Mouse (Mus musculus) limb, embryonic 14.5 days (tissue): ENCODE measurements around the gene Gpt2. TPM values are rescaled to one million over a fixed set of nuclear protein-coding genes. Genes with fewer than 3 reads are reported as not detected.

ENCODE experiments used
- ATAC-seq: fragments of 200-750 bp; cut with Nextera tagmentation; 2 replicates; pipeline ENCODE4 v1.8.0; 2017; ENCODE audit warnings: low read depth, moderate number of reproducible peaks, moderate TSS enrichment; ENCODE audit not compliant: low FRiP score
- DNase-seq: peaks from one replicate; pipeline ENCODE4 v3.0.0-alpha.2; 2015; ENCODE audit warnings: low spot score
- H3K27ac ChIP-seq: fragments of 300-500 bp; sonication (generic); replicated peaks from 2 replicates; pipeline ENCODE4 v1.5.1; 2014; ENCODE audit warnings: low read depth, mild to moderate bottlenecking, low read length, moderate library complexity, mixed read lengths
- H3K27me3 ChIP-seq: fragments of 300-500 bp; sonication (generic); 2 replicates; pipeline ENCODE4 v1.6.1; 2014; ENCODE audit warnings: low read length, mixed read lengths; ENCODE audit not compliant: control insufficient read depth, insufficient read depth
- H3K36me3 ChIP-seq: fragments of 300-500 bp; sonication (generic); 2 replicates; pipeline ENCODE4 v1.6.1; 2014; ENCODE audit warnings: mild to moderate bottlenecking, low read length, moderate library complexity, mixed read lengths; ENCODE audit not compliant: control insufficient read depth, insufficient read depth
- H3K4me1 ChIP-seq: fragments of 300-500 bp; sonication (generic); 2 replicates; pipeline ENCODE4 v1.6.1; 2014; ENCODE audit warnings: antibody characterized with exemption, low read length, mixed read lengths; ENCODE audit not compliant: control insufficient read depth, insufficient read depth
- H3K4me2 ChIP-seq: fragments of 300-500 bp; sonication (generic); replicated peaks from 2 replicates; pipeline ENCODE4 v1.6.1; 2014; ENCODE audit warnings: low read depth, mild to moderate bottlenecking, low read length, moderate library complexity; ENCODE audit not compliant: severe bottlenecking
- H3K4me3 ChIP-seq: fragments of 300-500 bp; sonication (generic); replicated peaks from 2 replicates; pipeline ENCODE4 v1.5.1; 2014; ENCODE audit warnings: low read length
- H3K9ac ChIP-seq: fragments of 300-500 bp; sonication (generic); 2 replicates; pipeline ENCODE4 v1.6.1; 2014; ENCODE audit warnings: mild to moderate bottlenecking, low read depth, low read length, moderate library complexity; ENCODE audit not compliant: severe bottlenecking
- H3K9me3 ChIP-seq: fragments of 300-500 bp; sonication (generic); 2 replicates; pipeline ENCODE4 v1.6.1; 2016; ENCODE audit warnings: low read length; ENCODE audit not compliant: control insufficient read depth
- POLR2A ChIP-seq: fragments of 200-500 bp; IDR thresholded peaks from 2 replicates; pipeline ENCODE4 v1.8.0; 2012; ENCODE audit warnings: inconsistent platforms, mild to moderate bottlenecking, moderate library complexity, borderline replicate concordance; ENCODE audit not compliant: insufficient read depth, insufficient read length; ENCODE audit errors: extremely low read depth
- WGBS: fragments of 180-500 bp; shearing (Covaris S2); extraction: QIAGEN DNeasy Blood & Tissue Kit; methylation state at CpG from one replicate; pipeline ENCODE4 v1.1.7; 2014; 5-methylcytosine and 5-hydroxymethylcytosine counted together
- polyA plus RNA-seq, 2 experiments: library from polyadenylated mRNA; depleted of rRNA in 1 of 2; stranded (reverse) in 1 of 2; unstranded in 1 of 2; fragments of >200 nt; fragmentation: Nextera tagmentation in 1 of 2; extraction: Ambion mirVana in 1 of 2; gene quantifications; 2 replicates each; pipeline versions ENCODE4 v1.2.1 to v1.2.3; 2012 to 2014

The Gpt2 gene
- polyA plus RNA-seq, 2 experiments: 24.6 to 36.2 TPM

DNA sequence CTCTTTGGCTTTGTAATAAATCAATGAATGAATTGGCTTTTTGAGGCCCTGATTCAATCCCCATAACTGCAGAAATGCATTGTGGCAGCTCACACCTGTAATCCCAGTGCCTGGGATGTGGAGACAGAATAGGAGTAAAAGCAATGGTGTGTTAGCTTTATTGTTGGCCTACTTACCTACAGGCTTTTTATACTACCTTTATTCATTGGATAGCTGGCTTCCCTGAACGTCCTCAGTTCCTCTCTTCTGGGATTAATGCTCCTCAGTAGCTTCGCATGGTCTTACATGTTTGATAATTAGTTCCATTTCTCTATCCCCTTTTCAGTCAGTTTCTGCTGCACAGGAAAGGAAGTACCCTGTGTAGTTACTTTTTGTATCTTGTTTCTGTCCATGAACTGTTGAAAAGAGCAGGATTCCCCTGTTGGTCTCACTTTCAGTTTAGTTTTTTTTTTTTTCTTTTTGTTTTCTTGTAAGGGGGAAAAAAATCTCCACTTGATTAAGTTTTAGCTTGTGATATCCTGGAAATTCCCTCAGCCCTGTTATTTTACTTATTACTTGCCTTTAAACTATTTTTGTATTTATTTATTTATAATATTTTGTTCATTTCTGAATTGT is 64.7 kb downstream of the Gpt2 start:
- WGBS: 32% methylated on average over 2 of the region's 2 CpGs
- Histone ChIP-seq H3K9me3 (no peaks in the 10 kb centered on the region), H3K9ac (no peak overlapping the region), H3K4me1 (0 out of 2 replicates have a peak, but pooled peaks cover 4% of the 10 kb centered on the region), H3K4me2 (no peak overlapping the region), H3K4me3 (no peak overlapping the region), H3K36me3 (peaks cover 14% of the 10 kb centered on the region), H3K27ac (no peak overlapping the region), H3K27me3 (no peaks in the 10 kb centered on the region)
- no peak for TF ChIP-seq POLR2A
- ATAC-seq (no peak), DNase-seq (no peak)

DNA sequence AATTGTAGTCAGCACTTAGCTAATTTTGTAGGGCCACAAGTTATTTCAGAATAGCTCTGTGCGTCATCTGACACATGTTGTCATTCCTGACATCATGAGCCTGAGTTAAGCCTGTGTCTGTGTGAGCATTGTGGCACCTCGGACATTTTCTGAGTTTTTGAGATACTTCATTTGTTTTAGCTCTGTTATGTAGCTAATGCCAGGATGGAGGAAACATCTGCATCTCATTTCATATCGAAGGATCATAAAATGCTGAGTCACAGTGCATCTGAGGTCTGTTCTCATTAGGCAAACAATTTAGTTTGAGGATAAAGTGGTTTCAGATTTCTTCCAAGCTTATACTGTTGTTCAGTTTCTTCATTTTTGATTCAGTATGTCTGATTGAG is 65.2 kb downstream of the Gpt2 start:
- H3K36me3 ChIP-seq: peaks cover 9% of the 10 kb centered on the region
- H3K9ac ChIP-seq: no peak overlapping the region
- H3K4me2 ChIP-seq: no peak overlapping the region
- peak; percentile 12 for DNase-seq
- no peaks in the 10 kb centered on the region for H3K27me3 ChIP-seq
- H3K4me1 ChIP-seq: 0 out of 2 replicates have a peak, but pooled peaks cover 4% of the 10 kb centered on the region
- H3K9me3 ChIP-seq: no peaks in the 10 kb centered on the region
- H3K4me3 ChIP-seq: no peak overlapping the region
- TF ChIP-seq POLR2A: no peak
- ATAC-seq: no peak
- H3K27ac ChIP-seq: no peak overlapping the region
- WGBS: 31% methylated on average over 3 of the region's 3 CpGs

DNA sequence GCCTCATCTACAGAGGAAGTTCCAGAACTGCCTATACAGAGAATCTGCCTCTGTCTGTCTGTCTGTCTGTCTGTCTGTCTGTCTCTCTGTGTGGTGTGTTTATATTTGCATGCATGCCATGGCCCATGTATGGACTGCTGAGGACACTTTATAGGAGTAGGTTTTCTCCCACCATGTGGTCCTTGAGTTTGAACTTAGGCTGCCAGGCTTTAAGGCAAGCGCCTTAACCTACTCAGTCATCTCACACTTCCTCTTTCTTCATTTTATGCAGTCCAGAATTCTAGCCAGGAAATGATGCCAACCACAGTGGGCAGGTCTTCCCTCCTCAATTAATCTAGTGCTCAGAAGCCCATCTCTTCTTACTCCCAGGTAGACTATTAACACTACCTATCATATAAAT is 66.8 kb downstream of the Gpt2 start:
- Histone ChIP-seq H3K27ac (no peak overlapping the region), H3K4me2 (no peak overlapping the region), H3K9me3 (no peaks in the 10 kb centered on the region), H3K4me1 (0 out of 2 replicates have a peak, but pooled peaks cover 2% of the 10 kb centered on the region), H3K4me3 (no peak overlapping the region), H3K36me3 (no peaks in the 10 kb centered on the region), H3K9ac (no peak overlapping the region), H3K27me3 (no peaks in the 10 kb centered on the region)
- ATAC-seq: no peak
- DNase-seq: no peak
- WGBS: 91% methylated on average over 1 of the region's 1 CpGs
- no peak for TF ChIP-seq POLR2A

DNA sequence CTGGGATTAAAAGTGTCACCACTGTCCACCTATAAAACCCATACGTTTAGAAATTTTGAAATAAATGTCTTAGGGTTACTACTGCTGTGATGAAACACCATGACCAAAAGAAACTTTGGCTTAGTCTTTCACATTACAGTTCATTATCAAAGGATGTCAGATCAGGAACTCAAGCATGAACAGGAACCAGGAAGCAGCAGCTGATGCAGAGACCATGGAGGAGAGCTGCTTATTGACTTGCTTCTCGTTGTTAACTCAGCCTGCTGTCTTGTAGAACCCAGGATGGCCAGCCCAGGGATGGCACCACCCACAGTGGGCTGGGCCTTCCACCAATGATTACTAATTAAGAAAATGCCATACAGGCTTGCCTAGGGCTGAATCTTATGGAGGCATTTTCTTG is 67.6 kb downstream of the Gpt2 start:
- Histone ChIP-seq H3K9me3 (no peaks in the 10 kb centered on the region), H3K4me1 (0 out of 2 replicates have a peak, but pooled peaks cover 2% of the 10 kb centered on the region), H3K4me3 (no peak overlapping the region), H3K9ac (no peak overlapping the region), H3K36me3 (no peaks in the 10 kb centered on the region), H3K4me2 (no peak overlapping the region), H3K27me3 (no peaks in the 10 kb centered on the region), H3K27ac (no peak overlapping the region)
- no peak for TF ChIP-seq POLR2A
- 55% methylated on average over 2 of the region's 2 CpGs for WGBS
- ATAC-seq: no peak
- no peak for DNase-seq

DNA sequence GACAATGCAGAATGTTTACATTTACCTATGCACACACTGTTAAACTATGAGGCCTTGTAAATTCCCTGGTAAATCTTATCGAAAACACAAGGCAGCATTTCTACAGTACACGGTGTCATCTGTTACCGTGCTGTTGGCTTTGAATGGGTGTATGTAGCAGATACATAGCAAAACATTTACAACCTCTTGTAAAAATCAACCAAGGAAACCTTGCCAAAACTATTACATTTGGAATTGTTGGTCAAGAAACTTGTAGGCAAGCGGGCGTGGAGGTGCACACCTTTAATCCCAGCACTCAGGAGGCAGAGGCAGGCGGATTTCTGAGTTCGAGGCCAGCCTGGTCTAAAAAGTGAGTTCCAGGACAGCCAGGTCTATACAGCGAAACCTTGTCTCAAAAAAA is 71.0 kb downstream of the Gpt2 start:
- no peaks in the 10 kb centered on the region for H3K36me3 ChIP-seq
- no peak for TF ChIP-seq POLR2A
- H3K9ac ChIP-seq: no peak overlapping the region
- H3K4me3 ChIP-seq: no peak overlapping the region
- no peak for ATAC-seq
- 83% methylated on average over 8 of the region's 8 CpGs for WGBS
- no peak overlapping the region for H3K4me2 ChIP-seq
- no peaks in the 10 kb centered on the region for H3K27me3 ChIP-seq
- no peak overlapping the region for H3K27ac ChIP-seq
- H3K9me3 ChIP-seq: no peaks in the 10 kb centered on the region
- H3K4me1 ChIP-seq: no peaks in the 10 kb centered on the region
- no peak for DNase-seq
